Mouse (Mus musculus) heart, adult 2 months (tissue): ENCODE measurements at regions not wholly inside any gene's neighbourhood (a gene's known extent, or its start where the extent isn't known, plus 50 kb on each side); places are given as distances from the start of the nearest gene placed in this dataset.

Experiments
- CTCF ChIP-seq: fragments of 200-600 bp; IDR thresholded peaks from 2 replicates; pipeline ENCODE4 v1.8.1; 2022; ENCODE audit warnings: antibody characterized with exemption, mild to moderate bottlenecking, moderate library complexity
- EP300 ChIP-seq: fragments of 200-500 bp; IDR thresholded peaks from 2 replicates; pipeline ENCODE4 v1.6.1; 2011; ENCODE audit warnings: low read depth, low read length, control low read depth; ENCODE audit not compliant: insufficient read depth
- POLR2A ChIP-seq: fragments of 200-500 bp; IDR thresholded peaks from 2 replicates; pipeline ENCODE4 v1.6.1; 2011; ENCODE audit warnings: mild to moderate bottlenecking, low read depth, low read length, control low read depth; ENCODE audit not compliant: insufficient read depth

DNA sequence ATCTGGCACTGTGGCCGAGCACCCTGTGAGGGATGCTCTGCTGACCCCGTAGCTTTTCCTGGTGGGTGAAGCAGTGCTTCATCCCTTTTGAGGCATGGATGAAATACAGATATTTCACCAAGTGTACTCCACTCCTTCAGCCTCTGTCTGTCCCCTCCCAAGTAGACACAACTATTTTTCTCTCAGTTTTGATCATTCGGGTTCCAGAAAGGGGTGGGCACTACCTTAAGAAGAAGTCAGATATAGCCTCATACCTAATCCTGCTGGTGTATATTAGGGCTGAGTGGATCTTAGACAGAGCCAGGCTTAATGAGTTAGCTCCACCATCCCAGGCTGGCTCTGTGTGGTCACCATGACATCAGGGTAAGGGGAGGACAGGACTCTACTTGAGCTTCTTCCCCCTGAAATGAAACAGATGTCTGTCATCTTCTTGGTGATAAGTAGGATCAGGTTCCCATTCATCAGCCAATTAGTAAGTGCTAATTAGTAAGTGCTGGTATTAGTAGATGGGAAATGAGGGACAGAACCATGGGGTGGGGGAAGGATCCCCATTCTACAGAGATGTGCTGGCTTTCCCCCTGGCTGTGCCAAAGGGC lies 58.7 kb upstream of the Tmem150c start:
- TF ChIP-seq EP300 (no peak), CTCF (no peak), POLR2A (no peak)
